Mouse (Mus musculus) embryonic fibroblast, embryonic 13.5 days (primary cell): ENCODE results near the gene 3110040M04Rik.

Experiments used
- CTCF ChIP-seq: IDR thresholded peaks from 2 replicates; pipeline ENCODE4 v1.5.1; 2011; ENCODE audit warnings: mild to moderate bottlenecking, control low read depth, low read length, moderate library complexity, borderline replicate concordance; ENCODE audit not compliant: insufficient read depth
- POLR2A ChIP-seq: IDR thresholded peaks from 2 replicates; pipeline ENCODE4 v1.6.1; 2011; ENCODE audit warnings: low read depth, mild to moderate bottlenecking, control low read depth, low read length, moderate library complexity

DNA sequence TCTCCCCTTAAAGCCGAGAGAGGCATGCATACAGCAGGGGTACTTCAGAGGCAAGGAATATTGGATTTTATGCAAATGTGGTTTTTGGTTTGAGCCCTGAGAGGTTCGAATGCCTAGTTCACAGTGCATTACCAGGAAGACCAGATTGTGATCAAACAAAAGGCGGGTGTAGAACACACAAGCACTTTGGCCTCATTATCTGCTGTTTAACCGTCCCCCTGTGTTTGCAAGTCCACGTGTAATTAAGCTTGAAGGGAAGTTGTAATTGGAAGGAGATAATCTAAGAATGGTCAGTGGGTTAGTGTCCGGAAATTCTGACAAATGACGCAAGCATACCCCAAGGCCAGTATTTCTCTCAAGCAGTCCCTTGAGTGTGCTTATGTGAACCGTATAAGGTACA lies 37.9 kb upstream of the 3110040M04Rik start:
- TF ChIP-seq CTCF (no peak), POLR2A (no peak)
